Mouse (Mus musculus) right cerebral cortex, postnatal 25 days (tissue): ENCODE measurements around the gene Fes.

Experiments
- DNase-seq: peaks from one replicate; pipeline ENCODE4 v3.0.0; 2022

Gene Fes

GRCm38 (mm10) chr7:80341793-80342192 lies 46.0 kb downstream of the Fes start:
- no peak for DNase-seq

GRCm38 (mm10) chr7:80340793-80341192 lies 47.0 kb downstream of the Fes start, which contains the start of gene Unc45a:
Gene Unc45a, minus strand, starts transcription at chr7:80341005.
- peak; percentile 61 for DNase-seq

GRCm38 (mm10) chr7:80339793-80340628 lies 47.7 kb downstream of the Fes start:
- DNase-seq, result peak; percentile 98

DNA sequence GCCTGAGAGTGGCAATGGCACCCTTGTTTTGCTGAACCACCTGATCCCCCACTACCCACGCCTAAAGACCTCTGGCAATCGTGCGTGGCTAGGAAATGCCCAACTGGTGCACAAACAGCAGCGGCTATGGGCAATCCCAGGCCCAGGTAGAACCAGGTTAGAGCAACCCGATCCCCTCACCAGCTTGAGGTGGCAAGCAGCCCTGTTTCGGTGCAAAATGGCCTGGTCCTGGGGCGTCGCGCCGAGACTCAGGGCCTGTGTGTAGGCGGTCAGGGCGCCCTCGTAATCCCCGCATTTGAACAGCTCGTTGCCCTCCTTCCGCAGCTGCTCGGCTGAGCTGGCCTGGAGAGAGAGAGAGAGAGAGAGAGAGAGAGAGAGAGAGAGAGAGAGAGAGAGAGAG lies 48.4 kb downstream of the Fes start:
- no peak for DNase-seq

GRCm38 (mm10) chr7:80336932-80337331 lies 50.8 kb downstream of the Fes start:
- DNase-seq, result no peak

- no peak for DNase-seq
Observed at GRCm38 (mm10) chr7:80334848-80335247, 52.9 kb downstream of the Fes start.

- DNase-seq, result no peak
Observed at GRCm38 (mm10) chr7:80331433-80331832, 56.3 kb downstream of the Fes start.

- no peak for DNase-seq
Observed at GRCm38 (mm10) chr7:80330278-80330677, 57.5 kb downstream of the Fes start.
